Mouse (Mus musculus): ENCODE data around the gene Olfr584. TPM values are rescaled to one million over a fixed set of nuclear protein-coding genes. Genes with fewer than 3 reads are reported as not detected.

The Olfr584 gene
- not detected in 2 replicates for polyA plus RNA-seq (2014; fragmentation: Nextera tagmentation; extraction: Ambion mirVana)

- DNase-seq (ENCODE audit: low spot score), result no peak
- ATAC-seq (ENCODE audit: insufficient read depth, low FRiP score, low TSS enrichment), result no peak
Observed at GRCm38 (mm10) chr7:103081585-103081984, at the start of gene Olfr584. Gene Olfr584 (plus strand): TSS chr7:103081885.

GRCm38 (mm10) chr7:103037724-103038123 lies 44.0 kb upstream of the Olfr584 start, which contains the start of gene Olfr582:
Gene Olfr582 (plus strand): TSS chr7:103038024.
- no peaks in the 10 kb centered on the region for H3K27me3 ChIP-seq (ENCODE audit: control insufficient read depth, insufficient read depth, low read length)
- no peaks in the 10 kb centered on the region for H3K36me3 ChIP-seq (ENCODE audit: control insufficient read depth, insufficient read depth, low read length)
- no peaks in the 10 kb centered on the region for H3K9me3 ChIP-seq (ENCODE audit: control insufficient read depth, low read length)
- ATAC-seq (ENCODE audit: insufficient read depth, low FRiP score, low TSS enrichment) (no peak), DNase-seq (ENCODE audit: low spot score) (no peak)
- H3K27ac ChIP-seq (ENCODE audit: low read depth, low read length), result no peak within 1 kb of the TSS
- H3K4me2 ChIP-seq (ENCODE audit: low read depth), result no peak within 1 kb of the TSS
- no peak within 1 kb of the TSS for H3K9ac ChIP-seq (ENCODE audit: low read length)
- no peak within 1 kb of the TSS for H3K4me3 ChIP-seq (ENCODE audit: low read depth, low read length)
- H3K4me1 ChIP-seq (ENCODE audit: control insufficient read depth, insufficient read depth, low read length), result no peaks in the 10 kb centered on the region

More at GRCm38 (mm10) chr7:103081585-103081984, at the start of gene Olfr584:
- Histone ChIP-seq H3K4me1 (ENCODE audit: control insufficient read depth, insufficient read depth, low read length) (no peaks in the 10 kb centered on the region), H3K4me3 (ENCODE audit: low read depth, low read length) (no peak within 1 kb of the TSS), H3K27ac (ENCODE audit: low read depth, low read length) (no peak within 1 kb of the TSS), H3K36me3 (ENCODE audit: control insufficient read depth, insufficient read depth, low read length) (no peaks in the 10 kb centered on the region), H3K9me3 (ENCODE audit: control insufficient read depth, low read length) (no peaks in the 10 kb centered on the region), H3K4me2 (ENCODE audit: low read depth) (no peak within 1 kb of the TSS), H3K9ac (ENCODE audit: low read length) (no peak within 1 kb of the TSS), H3K27me3 (ENCODE audit: control insufficient read depth, insufficient read depth, low read length) (no peaks in the 10 kb centered on the region)
- WGBS, result 90% methylated on average over 1 of the region's 1 CpGs

GRCm38 (mm10) chr7:103051000-103051399 lies 30.7 kb upstream of the Olfr584 start, which contains the start of gene Olfr583:
Gene Olfr583 (plus strand): TSS chr7:103051300.
- H3K4me3 ChIP-seq (ENCODE audit: low read depth, low read length), result no peak within 1 kb of the TSS
- no peaks in the 10 kb centered on the region for H3K4me1 ChIP-seq (ENCODE audit: control insufficient read depth, insufficient read depth, low read length)
- no peaks in the 10 kb centered on the region for H3K27me3 ChIP-seq (ENCODE audit: control insufficient read depth, insufficient read depth, low read length)
- H3K27ac ChIP-seq (ENCODE audit: low read depth, low read length), result no peak within 1 kb of the TSS
- WGBS, result 82% methylated on average over 1 of the region's 1 CpGs
- no peaks in the 10 kb centered on the region for H3K9me3 ChIP-seq (ENCODE audit: control insufficient read depth, low read length)
- no peak within 1 kb of the TSS for H3K9ac ChIP-seq (ENCODE audit: low read length)
- DNase-seq (ENCODE audit: low spot score), result no peak
- ATAC-seq (ENCODE audit: insufficient read depth, low FRiP score, low TSS enrichment), result no peak
- no peak within 1 kb of the TSS for H3K4me2 ChIP-seq (ENCODE audit: low read depth)
- H3K36me3 ChIP-seq (ENCODE audit: control insufficient read depth, insufficient read depth, low read length), result no peaks in the 10 kb centered on the region

GRCm38 (mm10) chr7:103097420-103097819 lies 15.7 kb downstream of the Olfr584 start, which contains the start of gene Olfr585:
Gene Olfr585 (plus strand): TSS chr7:103097720.
- no peaks in the 10 kb centered on the region for H3K9me3 ChIP-seq (ENCODE audit: control insufficient read depth, low read length)
- WGBS, result 93% methylated on average over 1 of the region's 1 CpGs
- no peak for ATAC-seq (ENCODE audit: insufficient read depth, low FRiP score, low TSS enrichment)
- no peak within 1 kb of the TSS for H3K4me2 ChIP-seq (ENCODE audit: low read depth)
- H3K27me3 ChIP-seq (ENCODE audit: control insufficient read depth, insufficient read depth, low read length), result no peaks in the 10 kb centered on the region
- no peak within 1 kb of the TSS for H3K27ac ChIP-seq (ENCODE audit: low read depth, low read length)
- H3K4me1 ChIP-seq (ENCODE audit: control insufficient read depth, insufficient read depth, low read length), result no peaks in the 10 kb centered on the region
- no peak for DNase-seq (ENCODE audit: low spot score)
- H3K36me3 ChIP-seq (ENCODE audit: control insufficient read depth, insufficient read depth, low read length), result no peaks in the 10 kb centered on the region
- H3K4me3 ChIP-seq (ENCODE audit: low read depth, low read length), result no peak within 1 kb of the TSS
- no peak within 1 kb of the TSS for H3K9ac ChIP-seq (ENCODE audit: low read length)

- Histone ChIP-seq H3K36me3 (ENCODE audit: control insufficient read depth, insufficient read depth, low read length) (no peaks in the 10 kb centered on the region), H3K4me3 (ENCODE audit: low read depth, low read length) (no peak overlapping the region), H3K27me3 (ENCODE audit: control insufficient read depth, insufficient read depth, low read length) (no peaks in the 10 kb centered on the region), H3K4me1 (ENCODE audit: control insufficient read depth, insufficient read depth, low read length) (no peaks in the 10 kb centered on the region), H3K27ac (ENCODE audit: low read depth, low read length) (no peak overlapping the region), H3K9me3 (ENCODE audit: control insufficient read depth, low read length) (no peaks in the 10 kb centered on the region), H3K4me2 (ENCODE audit: low read depth) (no peak overlapping the region), H3K9ac (ENCODE audit: low read length) (no peak overlapping the region)
- no peak for DNase-seq (ENCODE audit: low spot score)
- ATAC-seq (ENCODE audit: insufficient read depth, low FRiP score, low TSS enrichment), result no peak
- WGBS, result 50% methylated on average over 3 of the region's 3 CpGs
Observed at GRCm38 (mm10) chr7:103119406-103119805, 37.7 kb downstream of the Olfr584 start.

- Histone ChIP-seq H3K4me1 (ENCODE audit: control insufficient read depth, insufficient read depth, low read length) (no peaks in the 10 kb centered on the region), H3K4me3 (ENCODE audit: low read depth, low read length) (no peak within 1 kb of the TSS), H3K9ac (ENCODE audit: low read length) (no peak within 1 kb of the TSS), H3K9me3 (ENCODE audit: control insufficient read depth, low read length) (no peaks in the 10 kb centered on the region), H3K36me3 (ENCODE audit: control insufficient read depth, insufficient read depth, low read length) (no peaks in the 10 kb centered on the region), H3K4me2 (ENCODE audit: low read depth) (no peak within 1 kb of the TSS), H3K27me3 (ENCODE audit: control insufficient read depth, insufficient read depth, low read length) (no peaks in the 10 kb centered on the region), H3K27ac (ENCODE audit: low read depth, low read length) (no peak within 1 kb of the TSS)
- ATAC-seq (ENCODE audit: insufficient read depth, low FRiP score, low TSS enrichment), result no peak
- no peak for DNase-seq (ENCODE audit: low spot score)
- WGBS, result 91% methylated on average over 3 of the region's 3 CpGs
Observed at GRCm38 (mm10) chr7:103125538-103125937, 43.9 kb downstream of the Olfr584 start, which contains the start of gene Olfr586. Gene Olfr586 (minus strand): TSS chr7:103125638.

Other genes with a start within 250 kb of the Olfr584 start
- not detected in 2 replicates for gene Olfr566, start 223.1 kb upstream of the Olfr584 start, polyA plus RNA-seq (2014; fragmentation: Nextera tagmentation; extraction: Ambion mirVana)
- not detected in 2 replicates for gene Olfr568, start 204.8 kb upstream of the Olfr584 start, polyA plus RNA-seq (2014; fragmentation: Nextera tagmentation; extraction: Ambion mirVana)
- gene Olfr569, start 191.0 kb upstream of the Olfr584 start, polyA plus RNA-seq (2014; fragmentation: Nextera tagmentation; extraction: Ambion mirVana), result not detected in 2 replicates
- not detected in 2 replicates for gene Olfr570, start 187.3 kb upstream of the Olfr584 start, polyA plus RNA-seq (2014; fragmentation: Nextera tagmentation; extraction: Ambion mirVana)
- not detected in 2 replicates for gene Olfr571, start 164.3 kb upstream of the Olfr584 start, polyA plus RNA-seq (2014; fragmentation: Nextera tagmentation; extraction: Ambion mirVana)
- gene Olfr572, start 157.5 kb upstream of the Olfr584 start, polyA plus RNA-seq (2014; fragmentation: Nextera tagmentation; extraction: Ambion mirVana), result not detected in 2 replicates
- not detected in 2 replicates for gene Olfr573-ps1, start 139.3 kb upstream of the Olfr584 start, polyA plus RNA-seq (2014; fragmentation: Nextera tagmentation; extraction: Ambion mirVana)
- not detected in 2 replicates for gene Olfr574, start 133.4 kb upstream of the Olfr584 start, polyA plus RNA-seq (2014; fragmentation: Nextera tagmentation; extraction: Ambion mirVana)
- gene Olfr575, start 123.1 kb upstream of the Olfr584 start, polyA plus RNA-seq (2014; fragmentation: Nextera tagmentation; extraction: Ambion mirVana), result not detected in 2 replicates
- gene Olfr576, start 119.2 kb upstream of the Olfr584 start, polyA plus RNA-seq (2014; fragmentation: Nextera tagmentation; extraction: Ambion mirVana), result not detected in 2 replicates
- gene Olfr577, start 105.9 kb upstream of the Olfr584 start, polyA plus RNA-seq (2014; fragmentation: Nextera tagmentation; extraction: Ambion mirVana), result not detected in 2 replicates
- not detected in 2 replicates for gene Olfr578, start 92.6 kb upstream of the Olfr584 start, polyA plus RNA-seq (2014; fragmentation: Nextera tagmentation; extraction: Ambion mirVana)
- gene Olfr582, start 43.9 kb upstream of the Olfr584 start, polyA plus RNA-seq (2014; fragmentation: Nextera tagmentation; extraction: Ambion mirVana), result not detected in 2 replicates
- not detected in 2 replicates for gene Olfr583, start 30.6 kb upstream of the Olfr584 start, polyA plus RNA-seq (2014; fragmentation: Nextera tagmentation; extraction: Ambion mirVana)
- gene Olfr585, start 15.8 kb downstream of the Olfr584 start, polyA plus RNA-seq (2014; fragmentation: Nextera tagmentation; extraction: Ambion mirVana), result not detected in 2 replicates
- gene Olfr586, start 43.8 kb downstream of the Olfr584 start, polyA plus RNA-seq (2014; fragmentation: Nextera tagmentation; extraction: Ambion mirVana), result not detected in 2 replicates
- not detected in 2 replicates for gene Olfr588-ps1, start 59.0 kb downstream of the Olfr584 start, polyA plus RNA-seq (2014; fragmentation: Nextera tagmentation; extraction: Ambion mirVana)
- gene Olfr589, start 74.5 kb downstream of the Olfr584 start, polyA plus RNA-seq (2014; fragmentation: Nextera tagmentation; extraction: Ambion mirVana), result not detected in 2 replicates
- gene Olfr591, start 96.5 kb downstream of the Olfr584 start, polyA plus RNA-seq (2014; fragmentation: Nextera tagmentation; extraction: Ambion mirVana), result not detected in 2 replicates
- not detected in 2 replicates for gene Olfr592, start 102.9 kb downstream of the Olfr584 start, polyA plus RNA-seq (2014; fragmentation: Nextera tagmentation; extraction: Ambion mirVana)
- gene Olfr593, start 130.0 kb downstream of the Olfr584 start, polyA plus RNA-seq (2014; fragmentation: Nextera tagmentation; extraction: Ambion mirVana), result not detected in 2 replicates
- not detected in 2 replicates for gene Olfr594, start 135.1 kb downstream of the Olfr584 start, polyA plus RNA-seq (2014; fragmentation: Nextera tagmentation; extraction: Ambion mirVana)
- not detected in 2 replicates for gene Usp17ld, start 170.6 kb downstream of the Olfr584 start, polyA plus RNA-seq (2014; fragmentation: Nextera tagmentation; extraction: Ambion mirVana)
- not detected in 2 replicates for gene Olfr596, start 223.8 kb downstream of the Olfr584 start, polyA plus RNA-seq (2014; fragmentation: Nextera tagmentation; extraction: Ambion mirVana)
- gene Olfr597, start 234.4 kb downstream of the Olfr584 start, polyA plus RNA-seq (2014; fragmentation: Nextera tagmentation; extraction: Ambion mirVana), result not detected in 2 replicates
- gene Olfr598, start 241.7 kb downstream of the Olfr584 start, polyA plus RNA-seq (2014; fragmentation: Nextera tagmentation; extraction: Ambion mirVana), result not detected in 2 replicates

Data from neural tube, embryonic 11.5 days (tissue).